Mouse (Mus musculus): ENCODE measurements around the gene Ccdc28a.
A peak's percentile ranks its signal among the peaks of the same experiment; 100 is the strongest.

The Ccdc28a gene

GRCm38 (mm10) chr10:18194737-18195141 lies 40.1 kb downstream of the Ccdc28a start:
- DNase-seq (ENCODE audit: low read depth, low spot score) = peak; percentile 62

- no peak for DNase-seq (ENCODE audit: low read depth, low spot score)
Observed at GRCm38 (mm10) chr10:18194156-18194555, 40.6 kb downstream of the Ccdc28a start.

- no peak for DNase-seq (ENCODE audit: low read depth, low spot score)
Observed at GRCm38 (mm10) chr10:18193221-18193620, 41.6 kb downstream of the Ccdc28a start.

GRCm38 (mm10) chr10:18191706-18192105 lies 43.1 kb downstream of the Ccdc28a start:
- no peak for DNase-seq (ENCODE audit: low read depth, low spot score)

GRCm38 (mm10) chr10:18189498-18189897 lies 45.3 kb downstream of the Ccdc28a start:
- no peak for DNase-seq (ENCODE audit: low read depth, low spot score)

- no peak for DNase-seq (ENCODE audit: low read depth, low spot score)
Observed at GRCm38 (mm10) chr10:18188564-18188963, 46.2 kb downstream of the Ccdc28a start.

GRCm38 (mm10) chr10:18182246-18182645 lies 52.6 kb downstream of the Ccdc28a start:
- DNase-seq (ENCODE audit: low read depth, low spot score) = no peak

- no peak for DNase-seq (ENCODE audit: low read depth, low spot score)
Observed at GRCm38 (mm10) chr10:18177304-18177703, 57.5 kb downstream of the Ccdc28a start.

GRCm38 (mm10) chr10:18176722-18177121 lies 58.1 kb downstream of the Ccdc28a start:
- no peak for DNase-seq (ENCODE audit: low read depth, low spot score)

- no peak for DNase-seq (ENCODE audit: low read depth, low spot score)
Observed at GRCm38 (mm10) chr10:18175087-18175486, 59.7 kb downstream of the Ccdc28a start.

Data from ES-CJ7 (cell line).